Mouse (Mus musculus) spleen, adult 2 months (tissue): ENCODE results near the gene Myof. TPM values are rescaled to one million over a fixed set of nuclear protein-coding genes. Genes with fewer than 3 reads are reported as not detected.

ENCODE experiments used
- DNase-seq, 2 experiments: peaks; one replicate each; pipeline versions ENCODE4 v3.0.0 to v3.0.0-alpha.2; 2012 to 2021; ENCODE audit warnings: low spot score in 2 of 2, low read depth in 1 of 2
- H3K27ac ChIP-seq: fragments of 200-500 bp; 2 replicates; pipeline ENCODE4 v1.5.1; 2012; ENCODE audit warnings: low read length, inconsistent platforms; ENCODE audit not compliant: insufficient read depth
- H3K27me3 ChIP-seq: fragments of 200-500 bp; 2 replicates; pipeline ENCODE4 v1.6.1; 2012; ENCODE audit warnings: mild to moderate bottlenecking, moderate library complexity, low read length, inconsistent platforms; ENCODE audit not compliant: control insufficient read depth, insufficient read depth
- H3K36me3 ChIP-seq: fragments of 200-500 bp; 2 replicates; pipeline ENCODE4 v1.6.1; 2012; ENCODE audit warnings: mild to moderate bottlenecking, low read length, inconsistent platforms; ENCODE audit not compliant: control insufficient read depth, insufficient read depth
- H3K4me1 ChIP-seq: fragments of 200-500 bp; 2 replicates; pipeline ENCODE4 v1.6.1; 2011; ENCODE audit warnings: inconsistent platforms; ENCODE audit not compliant: control insufficient read depth, insufficient read depth, insufficient read length
- H3K4me3 ChIP-seq: fragments of 200-500 bp; 2 replicates; pipeline ENCODE4 v1.5.1; 2011; ENCODE audit warnings: mild to moderate bottlenecking, inconsistent platforms; ENCODE audit not compliant: insufficient read depth, insufficient read length; ENCODE audit errors: extremely low read depth
- CTCF ChIP-seq: fragments of 200-500 bp; IDR thresholded peaks from 2 replicates; pipeline ENCODE4 v1.5.1; 2011; ENCODE audit warnings: mild to moderate bottlenecking, inconsistent platforms; ENCODE audit not compliant: insufficient read depth, insufficient read length, insufficient replicate concordance; ENCODE audit errors: extremely low read depth
- POLR2A ChIP-seq: fragments of 200-500 bp; IDR thresholded peaks from 2 replicates; pipeline ENCODE4 v1.6.1; 2011; ENCODE audit warnings: low read depth, low read length, inconsistent platforms
- WGBS: fragments of 180-500 bp; shearing (Covaris S2); methylation state at CpG from one replicate; pipeline ENCODE4 v1.1.7; 2018; 5-methylcytosine and 5-hydroxymethylcytosine counted together
- polyA plus RNA-seq: library from polyadenylated mRNA; depleted of rRNA; stranded (reverse); fragments of >200 nt; gene quantifications from 2 replicates; pipeline ENCODE4 v1.2.3, GENCODE M21; 2012

Myof gene
- polyA plus RNA-seq, 1 experiment, result 10.6 TPM

DNA sequence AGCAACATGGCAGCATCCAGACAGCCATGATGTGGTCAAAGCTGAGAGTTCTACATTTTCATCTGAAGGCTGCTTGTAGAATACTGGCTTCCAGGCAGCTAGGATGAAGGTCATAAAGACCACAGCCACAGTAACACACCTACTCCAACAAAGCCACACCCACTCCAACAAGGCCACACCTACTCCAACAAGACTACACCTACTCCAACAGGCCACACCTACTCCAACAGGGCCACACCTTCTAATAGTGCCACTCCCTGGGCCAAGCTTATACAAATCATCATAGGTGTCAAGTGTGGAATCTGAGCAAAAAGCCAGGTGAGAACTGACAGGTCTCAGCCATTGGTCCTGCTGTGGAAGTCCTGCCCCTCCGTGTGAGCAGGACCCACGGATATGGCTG lies 152.4 kb downstream of the Myof start:
- Histone ChIP-seq H3K4me3 (no peak overlapping the region), H3K36me3 (no peaks in the 10 kb centered on the region), H3K4me1 (no peaks in the 10 kb centered on the region), H3K27me3 (no peaks in the 10 kb centered on the region), H3K27ac (no peak overlapping the region)
- TF ChIP-seq POLR2A (no peak), CTCF (no peak)
- no peak for DNase-seq
- WGBS, result 88% methylated on average over 2 of the region's 2 CpGs

DNA sequence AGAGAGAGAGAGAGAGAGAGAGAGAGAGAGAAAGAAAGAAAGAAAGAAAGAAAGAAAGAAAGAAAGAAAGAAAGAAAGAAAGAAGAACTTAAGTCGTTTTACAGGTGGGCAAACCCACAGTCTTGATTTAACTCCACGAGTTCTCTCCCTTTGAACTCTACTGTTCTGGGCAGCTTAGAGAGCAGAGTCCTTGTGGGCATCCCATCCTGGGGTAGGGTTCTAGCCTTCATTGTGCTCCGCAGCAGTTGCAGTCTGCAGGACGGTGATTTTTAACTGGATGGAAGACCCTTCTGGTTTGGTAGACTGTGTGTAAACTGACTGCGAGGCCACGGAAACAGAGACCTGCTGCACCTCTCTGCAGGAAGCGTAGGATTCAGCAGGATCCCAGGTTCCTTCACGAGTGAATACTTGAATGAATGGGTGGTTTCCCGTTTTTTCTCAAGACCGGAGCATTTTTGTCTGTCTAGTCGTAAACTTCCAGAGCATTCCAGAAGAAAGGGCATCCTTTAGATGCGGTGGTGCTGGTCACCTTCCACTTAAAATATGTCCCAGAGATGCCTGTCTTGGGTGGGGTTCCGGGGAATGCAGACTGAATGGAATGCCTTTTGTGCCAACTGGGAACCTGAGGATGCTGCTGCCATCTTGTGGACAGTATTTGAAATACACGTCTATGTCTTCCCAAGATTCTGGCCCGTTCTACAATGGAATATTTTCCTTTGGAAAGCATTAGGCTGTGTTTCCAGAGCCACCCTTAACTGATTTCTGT lies 156.8 kb downstream of the Myof start:
- WGBS, result 12% methylated on average over 15 of the region's 15 CpGs
- no peak for DNase-seq
- H3K4me3 ChIP-seq, result no peak overlapping the region
- TF ChIP-seq POLR2A, result no peak
- TF ChIP-seq CTCF, result peak; percentile 50; the same call in 1 of the 2 replicates
- no peaks in the 10 kb centered on the region for H3K27me3 ChIP-seq
- H3K27ac ChIP-seq, result no peak overlapping the region
- H3K4me1 ChIP-seq, result no peaks in the 10 kb centered on the region
- H3K36me3 ChIP-seq, result no peaks in the 10 kb centered on the region

DNA sequence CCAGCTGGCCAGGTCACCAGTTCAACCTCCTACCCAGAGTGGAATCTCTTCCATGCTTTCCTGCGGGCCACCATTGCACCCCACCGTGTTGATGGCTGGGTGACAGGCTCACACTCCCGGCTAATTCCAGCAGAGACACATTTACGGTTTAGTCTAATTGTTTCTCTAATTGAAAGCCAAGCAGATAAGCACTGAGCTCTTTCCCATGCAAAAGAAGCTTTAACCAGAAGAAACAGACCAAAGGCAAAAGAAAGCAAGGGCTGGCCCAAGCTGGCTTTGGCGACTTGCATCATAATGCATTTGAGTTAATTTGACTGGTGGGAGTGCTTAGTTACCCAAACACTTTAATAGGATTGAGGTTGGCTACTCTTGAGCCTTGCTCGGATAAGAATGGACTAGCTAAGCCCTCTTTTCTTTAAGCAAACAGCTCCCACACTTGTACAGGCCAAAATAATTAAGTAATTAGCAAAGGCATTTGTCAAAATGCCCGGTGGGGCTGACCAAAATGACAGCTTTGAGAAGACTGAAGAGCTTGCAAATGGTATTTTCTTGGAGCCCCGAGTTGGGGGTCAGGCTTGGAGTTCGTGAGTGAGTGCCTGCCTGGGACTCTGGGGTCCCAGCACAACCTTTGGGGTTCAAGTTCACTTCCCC lies 161.8 kb downstream of the Myof start:
- 73% methylated on average over 9 of the region's 9 CpGs for WGBS
- H3K4me1 ChIP-seq, result no peaks in the 10 kb centered on the region
- H3K27ac ChIP-seq, result no peak overlapping the region
- H3K4me3 ChIP-seq, result no peak overlapping the region
- TF ChIP-seq CTCF, result no peak
- TF ChIP-seq POLR2A, result no peak
- H3K27me3 ChIP-seq, result no peaks in the 10 kb centered on the region
- no peaks in the 10 kb centered on the region for H3K36me3 ChIP-seq
- DNase-seq, result no peak

DNA sequence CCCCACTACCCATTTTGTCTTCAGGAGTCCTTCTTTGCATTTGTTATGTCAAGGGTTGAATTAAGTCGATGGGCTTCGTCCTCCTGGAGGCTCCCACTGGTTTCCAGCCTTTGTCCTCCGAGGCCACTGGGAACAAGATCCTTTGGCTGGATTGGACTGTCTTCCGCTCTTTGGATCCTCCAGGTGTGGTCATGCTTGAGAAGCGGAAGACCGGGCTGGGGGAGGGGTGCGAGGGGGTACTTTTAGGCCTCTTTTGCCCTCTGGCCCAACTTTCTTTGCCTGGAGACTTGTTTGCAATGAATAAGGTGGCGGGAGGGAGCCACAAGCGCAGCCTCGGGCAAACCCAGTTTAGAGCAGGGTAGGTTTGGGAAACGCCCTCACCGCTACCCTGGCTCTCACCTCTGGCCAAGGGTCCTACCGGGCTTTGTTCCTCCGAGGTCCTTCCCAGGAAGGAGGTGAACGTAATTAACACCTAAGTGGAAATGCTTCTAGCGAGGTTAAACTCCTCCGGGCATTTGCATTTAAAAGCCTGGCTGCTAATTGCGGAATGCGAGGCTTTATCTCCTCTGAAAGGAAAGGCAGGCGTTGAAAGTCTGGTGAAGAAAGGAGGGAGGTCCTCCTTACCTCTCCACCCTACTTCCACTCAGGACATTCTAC lies 165.7 kb downstream of the Myof start:
- TF ChIP-seq CTCF (no peak), POLR2A (no peak)

DNA sequence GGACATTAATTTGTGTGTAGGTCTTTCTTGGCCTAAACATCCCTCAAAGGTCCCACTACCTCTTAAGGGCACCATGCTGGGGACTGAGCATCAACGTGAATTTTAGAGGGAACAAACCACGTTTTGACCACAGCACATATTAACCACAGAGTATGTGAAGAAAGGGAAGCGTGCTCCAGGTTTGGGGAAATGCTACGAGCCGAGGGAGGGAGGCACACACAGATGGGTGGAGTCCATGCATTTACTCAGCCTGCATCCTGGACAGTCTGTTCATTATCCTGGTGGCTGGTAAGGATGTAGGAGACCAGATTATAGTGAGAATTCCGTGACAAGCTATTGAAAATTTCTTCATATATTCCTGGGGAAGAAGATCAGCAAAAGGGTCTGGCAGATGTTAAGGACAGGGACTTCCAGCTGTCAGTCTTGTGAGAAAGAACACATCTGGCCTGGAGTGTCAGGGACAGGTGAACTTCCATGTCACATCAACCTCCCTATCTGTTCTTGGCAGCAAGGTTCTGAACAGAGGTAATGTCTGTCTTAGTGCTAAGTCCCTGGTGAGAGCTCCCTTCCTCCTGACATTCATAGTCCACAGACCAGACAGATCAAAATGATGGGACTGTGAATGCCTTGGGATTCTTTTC lies 166.7 kb downstream of the Myof start:
- TF ChIP-seq CTCF (no peak), POLR2A (no peak)
- H3K4me3 ChIP-seq, result no peak overlapping the region
- WGBS, result 23% methylated on average over 6 of the region's 6 CpGs
- DNase-seq, result no peak
- no peak overlapping the region for H3K27ac ChIP-seq
- H3K4me1 ChIP-seq, result no peaks in the 10 kb centered on the region
- H3K36me3 ChIP-seq, result no peaks in the 10 kb centered on the region
- no peaks in the 10 kb centered on the region for H3K27me3 ChIP-seq

More for the DNA sequence above, 165.7 kb downstream of the Myof start:
- 62% methylated on average over 20 of the region's 20 CpGs for WGBS
- DNase-seq, result no peak
- Histone ChIP-seq H3K36me3 (no peaks in the 10 kb centered on the region), H3K27ac (no peak overlapping the region), H3K4me1 (no peaks in the 10 kb centered on the region), H3K27me3 (no peaks in the 10 kb centered on the region), H3K4me3 (no peak overlapping the region)

DNA sequence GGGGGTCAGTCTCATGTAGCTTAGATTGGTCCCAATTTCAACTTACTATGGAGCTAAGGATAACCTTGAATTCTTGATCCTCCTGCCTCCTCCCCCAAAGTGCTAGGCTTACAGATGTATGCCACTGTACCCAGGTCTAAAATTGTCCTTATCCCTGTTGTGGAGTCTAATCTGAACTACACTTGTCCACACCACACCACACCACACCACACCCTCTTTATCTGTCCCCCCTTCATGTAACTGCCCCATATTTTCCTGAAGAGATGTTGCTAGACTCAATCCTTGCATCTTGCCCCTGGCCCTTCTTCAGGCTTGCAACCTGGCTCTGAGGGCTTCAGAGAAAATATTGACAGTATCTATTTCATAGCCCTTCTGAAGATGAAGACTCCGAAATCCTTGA lies 169.9 kb downstream of the Myof start:
- Histone ChIP-seq H3K27ac (no peak overlapping the region), H3K27me3 (no peaks in the 10 kb centered on the region), H3K4me3 (no peak overlapping the region), H3K36me3 (no peaks in the 10 kb centered on the region), H3K4me1 (no peaks in the 10 kb centered on the region)
- 92% methylated on average over 1 of the region's 1 CpGs for WGBS
- TF ChIP-seq POLR2A (no peak), CTCF (no peak)
- DNase-seq, result no peak
